Mouse (Mus musculus) retina, embryonic 14.5 days (tissue): ENCODE results near the gene Slc5a4b.

Source experiments
- DNase-seq: peaks from one replicate; pipeline ENCODE4 v3.0.0-alpha.2; 2015; ENCODE audit warnings: low spot score

The Slc5a4b gene

DNA sequence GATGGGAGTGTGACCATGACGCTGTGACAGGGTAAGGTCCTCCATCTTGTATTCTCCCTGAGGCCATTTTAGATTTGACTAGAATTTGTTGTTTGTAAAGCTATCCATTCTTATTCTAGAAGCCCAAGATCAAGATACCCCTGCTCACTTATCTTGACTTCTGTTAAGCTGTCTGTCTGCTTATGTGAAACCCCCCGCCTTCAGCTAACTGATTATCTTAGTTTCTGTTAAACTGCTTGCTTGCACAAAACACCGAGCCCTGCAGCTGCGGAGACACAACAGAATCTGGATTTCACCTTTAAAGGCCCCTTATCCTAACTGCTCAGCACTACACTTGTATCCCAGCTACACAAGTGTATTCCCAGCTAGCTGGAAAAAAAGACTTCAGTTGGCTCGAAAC, 73.8 kb downstream of the Slc5a4b start:
- no peak for DNase-seq

- DNase-seq: no peak
Observed at GRCm38 (mm10) chr10:76035277-76035676, 75.5 kb downstream of the Slc5a4b start.

DNA sequence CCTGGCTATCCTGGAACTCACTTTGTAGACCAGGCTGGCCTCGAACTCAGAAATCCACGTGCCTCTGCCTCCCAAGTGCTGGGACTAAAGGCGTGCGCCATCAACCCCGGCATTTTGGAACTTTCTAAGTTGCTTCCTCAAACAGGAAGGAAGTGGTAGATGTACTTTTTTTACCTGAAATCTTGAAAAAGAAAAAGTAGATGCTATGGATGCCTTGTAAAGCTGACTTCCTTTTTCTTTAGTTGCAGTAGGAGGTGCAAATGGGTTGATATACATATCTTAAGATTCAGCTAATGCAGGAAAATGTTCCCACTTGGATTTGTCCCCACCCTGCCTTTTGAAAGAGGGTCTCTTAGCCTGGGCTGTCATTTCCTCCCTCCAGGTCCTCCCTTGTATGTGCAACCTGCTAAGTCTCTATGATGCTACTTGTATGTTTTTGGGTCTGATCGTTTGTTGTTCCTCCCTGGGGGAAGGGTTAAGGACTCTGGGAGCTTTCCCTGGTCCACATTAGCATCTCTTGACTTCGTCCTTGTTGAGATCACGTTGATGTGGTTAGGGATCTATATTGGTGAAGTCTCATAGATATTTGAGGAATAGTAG, 76.7 kb downstream of the Slc5a4b start:
- DNase-seq: no peak

DNA sequence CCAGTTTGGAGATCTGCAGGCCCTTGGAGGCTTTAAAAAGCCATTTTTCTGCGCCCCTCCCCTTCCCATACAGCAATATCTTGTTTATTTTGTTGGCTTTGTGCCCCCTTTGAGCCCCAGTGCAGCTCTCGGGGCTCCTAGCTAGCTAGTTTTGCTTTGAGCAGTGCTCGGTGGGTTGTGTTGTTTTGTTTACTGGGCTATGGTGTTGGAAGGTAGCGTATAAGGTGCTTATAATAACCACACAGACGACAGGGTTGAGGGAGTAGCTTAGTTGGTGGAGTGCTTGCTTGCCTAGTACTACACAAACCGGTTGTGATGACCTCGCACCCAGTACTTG, 77.7 kb downstream of the Slc5a4b start:
- DNase-seq: no peak

DNA sequence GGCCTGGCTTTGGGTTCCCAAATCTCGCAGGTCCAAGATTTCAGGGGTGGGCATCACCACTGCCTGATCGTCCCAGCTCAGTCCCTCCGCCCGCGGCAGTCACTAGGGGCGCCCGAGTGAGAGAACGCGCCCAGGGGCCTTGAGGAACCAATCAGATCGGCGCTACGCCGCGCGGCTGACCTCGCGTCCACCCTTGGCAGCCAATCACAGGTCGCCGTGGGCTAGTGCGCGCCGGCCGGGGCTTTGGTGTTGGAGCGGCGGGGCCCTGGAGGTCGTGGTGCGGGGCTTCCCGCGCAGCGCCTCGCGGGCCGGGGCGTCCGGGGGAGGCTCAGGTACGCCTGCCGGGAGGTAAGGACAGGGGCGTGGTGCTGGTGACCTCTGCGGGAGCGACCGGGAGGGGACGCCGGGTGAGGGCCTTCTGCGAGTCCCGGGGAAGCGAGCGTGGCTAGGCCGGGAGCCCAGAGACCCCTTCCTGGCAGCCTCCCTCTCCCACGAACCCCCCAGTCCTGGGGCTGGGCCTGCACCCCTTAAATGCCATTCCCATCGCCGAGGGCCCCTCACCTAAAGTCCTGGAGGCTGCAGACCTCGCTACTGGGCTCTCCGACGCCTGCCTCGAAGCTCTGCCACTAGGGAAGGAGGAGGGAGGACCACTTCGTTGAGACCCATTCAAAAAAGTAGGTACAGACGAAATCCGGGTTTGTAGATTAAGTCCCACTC, 78.2 kb downstream of the Slc5a4b start, which contains the start of gene Zfp280b:
Gene Zfp280b, plus strand, starts transcription at position 249 of the 717 bp plus-strand sequence.
- peak; percentile 97 for DNase-seq

GRCm38 (mm10) chr10:76031511-76032401, 79.0 kb downstream of the Slc5a4b start:
- DNase-seq: no peak

- DNase-seq: no peak
Observed at GRCm38 (mm10) chr10:76030496-76030895, 80.3 kb downstream of the Slc5a4b start.

DNA sequence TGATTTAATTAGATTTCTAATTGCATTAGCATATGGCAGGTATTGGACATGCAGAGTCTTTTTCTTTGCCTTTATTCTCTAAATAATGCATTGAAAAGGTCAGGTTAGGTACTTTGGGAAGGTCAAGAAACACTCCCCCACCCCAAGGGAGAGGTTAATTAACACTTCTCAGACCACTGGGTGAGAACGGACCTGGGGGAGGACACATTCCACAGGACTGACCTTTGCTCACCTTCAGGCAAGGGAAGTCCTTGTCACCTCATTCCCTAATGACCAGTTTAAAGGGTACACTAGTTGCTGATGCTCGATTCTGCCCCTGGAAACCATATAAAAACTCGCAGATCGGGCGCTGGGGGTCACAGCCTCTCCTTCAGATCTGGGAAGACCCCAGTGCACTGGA, 81.5 kb downstream of the Slc5a4b start:
- no peak for DNase-seq

DNA sequence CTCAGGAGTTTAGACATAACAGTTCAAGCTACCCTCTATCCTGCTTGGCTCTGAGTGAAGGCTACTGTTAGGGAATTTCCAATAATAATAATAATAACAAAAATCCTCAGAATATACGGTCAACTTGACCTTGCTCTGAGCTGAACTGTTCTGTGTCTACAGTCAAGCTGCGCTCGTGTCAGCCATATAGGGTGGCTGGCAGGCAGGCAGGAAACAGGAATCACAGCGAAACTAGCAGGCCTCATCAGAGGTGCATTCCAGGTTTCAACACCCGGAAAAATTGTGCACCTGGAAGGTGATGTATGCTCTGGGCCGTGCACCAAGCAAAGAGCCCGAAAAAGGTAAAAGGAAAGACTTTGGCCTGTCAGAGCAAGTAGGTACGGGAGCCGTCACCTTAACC, 82.4 kb downstream of the Slc5a4b start:
- DNase-seq: no peak

- no peak for DNase-seq
Observed at GRCm38 (mm10) chr10:76028016-76028366, 82.8 kb downstream of the Slc5a4b start.

- DNase-seq: no peak
Observed at GRCm38 (mm10) chr10:76027127-76028015, 83.4 kb downstream of the Slc5a4b start.

GRCm38 (mm10) chr10:76025470-76026190, 85.1 kb downstream of the Slc5a4b start:
- no peak for DNase-seq

DNA sequence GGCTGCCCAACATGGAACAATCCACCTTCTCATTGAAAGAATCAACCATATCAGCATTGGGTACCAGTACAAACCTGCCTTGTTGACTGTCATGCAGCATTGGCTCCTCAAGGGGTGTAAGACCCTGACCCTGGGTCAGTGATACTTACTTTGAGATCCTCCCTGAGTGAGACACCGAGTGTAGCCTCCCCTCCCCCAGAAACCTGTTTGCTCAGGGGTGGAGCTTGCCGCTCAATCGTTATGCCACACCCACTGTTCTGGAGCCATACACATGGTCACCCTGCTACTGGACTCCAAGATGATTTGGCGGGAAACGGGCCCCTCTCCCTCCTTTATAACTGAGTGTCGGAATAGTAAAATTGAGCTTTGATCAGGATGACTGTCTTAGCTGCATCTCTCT, 86.8 kb downstream of the Slc5a4b start:
- no peak for DNase-seq

DNA sequence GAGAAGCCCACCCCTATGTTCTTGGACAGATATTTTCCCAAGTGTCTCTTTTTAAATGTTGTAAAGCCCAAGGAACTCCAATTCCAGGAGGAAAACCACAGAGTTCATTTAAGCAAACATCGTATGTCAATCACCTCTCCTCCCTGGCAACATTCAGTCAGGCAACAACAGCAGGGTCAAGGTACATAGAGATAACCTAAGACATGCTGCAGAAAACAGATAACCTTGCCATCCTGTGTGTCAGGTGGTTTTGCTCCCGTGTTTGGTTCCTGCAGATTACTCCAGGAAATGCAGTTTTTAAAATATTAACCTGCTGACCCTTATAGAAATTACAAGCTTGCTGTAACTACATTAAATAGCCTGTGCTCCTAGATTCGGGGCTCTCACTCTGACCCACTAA, 89.0 kb downstream of the Slc5a4b start:
- no peak for DNase-seq

DNA sequence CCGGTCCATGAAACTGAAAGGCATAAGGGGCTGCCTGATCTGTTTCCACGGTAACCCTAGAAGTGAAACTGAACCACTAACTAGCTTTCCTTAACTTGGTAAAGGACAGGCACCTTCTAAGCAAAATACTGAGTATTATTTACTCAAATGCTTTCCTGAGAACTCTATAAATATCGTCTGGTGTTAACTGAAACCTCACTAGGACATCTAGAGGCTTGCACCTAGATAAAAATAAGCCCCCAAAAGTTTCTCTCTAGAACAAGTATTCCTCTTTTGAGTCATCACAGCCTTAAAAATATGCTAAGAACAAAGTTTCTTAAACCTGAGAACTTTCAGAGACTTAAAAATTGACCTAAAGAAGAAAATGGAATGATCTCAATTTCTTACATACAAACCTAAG, 93.9 kb downstream of the Slc5a4b start:
- no peak for DNase-seq

GRCm38 (mm10) chr10:76012922-76013321, 97.8 kb downstream of the Slc5a4b start:
- no peak for DNase-seq

DNA sequence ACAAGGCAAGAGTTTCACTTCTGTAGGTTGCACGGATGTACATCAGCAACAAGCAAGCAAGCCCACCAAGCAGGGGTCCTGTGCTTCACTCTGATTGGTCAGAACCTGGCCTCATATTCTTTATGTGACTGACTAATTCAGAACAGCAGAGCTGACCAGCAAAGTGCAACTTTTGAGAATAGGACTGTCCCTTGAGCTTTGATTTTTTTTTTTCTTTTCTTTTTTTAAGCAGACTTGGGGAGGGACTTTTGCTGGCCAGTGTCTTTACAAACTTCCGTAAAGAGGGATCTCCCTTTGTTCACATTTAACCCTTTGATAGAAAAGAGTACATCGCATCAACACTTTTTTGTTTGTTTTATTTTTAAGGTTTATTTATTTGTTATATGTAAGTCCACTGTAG, 100.9 kb downstream of the Slc5a4b start:
- DNase-seq: no peak
